Mouse (Mus musculus) forebrain, embryonic 14.5 days (tissue): ENCODE results near the gene Enpp3. TPM values are rescaled to one million over a fixed set of nuclear protein-coding genes. Genes with fewer than 3 reads are reported as not detected.

Experiments used
- ATAC-seq: fragments of 200-750 bp; cut with Nextera tagmentation; 2 replicates; pipeline ENCODE4 v1.8.0; 2017; ENCODE audit warnings: mild to moderate bottlenecking, moderate library complexity
- DNase-seq: peaks from one replicate; pipeline ENCODE4 v3.0.0-alpha.2; 2015; ENCODE audit warnings: low spot score
- H3K27ac ChIP-seq: fragments of 300-500 bp; sonication (generic); 2 replicates; pipeline ENCODE4 v1.5.1; 2014; ENCODE audit warnings: low read depth, mild to moderate bottlenecking, control low read depth, low read length, moderate library complexity
- H3K27me3 ChIP-seq: fragments of 300-500 bp; sonication (generic); replicated peaks from 2 replicates; pipeline ENCODE4 v1.6.1; 2014; ENCODE audit warnings: low read length, control low read depth, mixed read lengths; ENCODE audit not compliant: control insufficient read depth, insufficient read depth
- H3K36me3 ChIP-seq: fragments of 300-500 bp; sonication (generic); 2 replicates; pipeline ENCODE4 v1.6.1; 2014; ENCODE audit warnings: low read length, control low read depth; ENCODE audit not compliant: control insufficient read depth, insufficient read depth
- H3K4me1 ChIP-seq: fragments of 300-500 bp; sonication (generic); 2 replicates; pipeline ENCODE4 v1.6.1; 2014; ENCODE audit warnings: antibody characterized with exemption, low read length, control low read depth; ENCODE audit not compliant: control insufficient read depth, insufficient read depth
- H3K4me2 ChIP-seq: fragments of 300-500 bp; sonication (generic); 2 replicates; pipeline ENCODE4 v1.6.1; 2014; ENCODE audit warnings: mild to moderate bottlenecking, control low read depth, low read length
- H3K4me3 ChIP-seq: fragments of 300-500 bp; sonication (generic); 2 replicates; pipeline ENCODE4 v1.5.1; 2014; ENCODE audit warnings: low read depth, low read length, control low read depth
- H3K9ac ChIP-seq: fragments of 300-500 bp; sonication (generic); 2 replicates; pipeline ENCODE4 v1.6.1; 2014; ENCODE audit warnings: mild to moderate bottlenecking, low read length, control low read depth, moderate library complexity
- H3K9me3 ChIP-seq: fragments of 300-500 bp; sonication (generic); replicated peaks from 2 replicates; pipeline ENCODE4 v1.6.1; 2016; ENCODE audit warnings: low read length, control low read depth, mixed read lengths; ENCODE audit not compliant: control insufficient read depth
- WGBS: fragments of 180-500 bp; shearing (Covaris S2); extraction: QIAGEN DNeasy Blood & Tissue Kit; methylation state at CpG from one replicate; pipeline ENCODE4 v1.1.7; 2014; 5-methylcytosine and 5-hydroxymethylcytosine counted together
- polyA plus RNA-seq: library from polyadenylated mRNA; unstranded; fragments of >200 nt; fragmentation: Nextera tagmentation; extraction: Ambion mirVana; gene quantifications from 2 replicates; pipeline ENCODE4 v1.2.1, GENCODE M21; 2014

Enpp3 gene
- polyA plus RNA-seq, 1 experiment from 2014 or later: 2.0 TPM

GRCm38 (mm10) chr10:24758326-24758915 lies 84.2 kb downstream of the Enpp3 start:
- Histone ChIP-seq H3K27me3 (no peaks in the 10 kb centered on the region), H3K27ac (no peak overlapping the region), H3K4me2 (no peak overlapping the region), H3K4me3 (no peak overlapping the region), H3K4me1 (0 out of 2 replicates have a peak, but pooled peaks cover 4% of the 10 kb centered on the region), H3K9ac (no peak overlapping the region), H3K36me3 (no peaks in the 10 kb centered on the region), H3K9me3 (no peaks in the 10 kb centered on the region)
- ATAC-seq: no peak
- no peak for DNase-seq
- WGBS: 46% methylated on average over 8 of the region's 8 CpGs

DNA sequence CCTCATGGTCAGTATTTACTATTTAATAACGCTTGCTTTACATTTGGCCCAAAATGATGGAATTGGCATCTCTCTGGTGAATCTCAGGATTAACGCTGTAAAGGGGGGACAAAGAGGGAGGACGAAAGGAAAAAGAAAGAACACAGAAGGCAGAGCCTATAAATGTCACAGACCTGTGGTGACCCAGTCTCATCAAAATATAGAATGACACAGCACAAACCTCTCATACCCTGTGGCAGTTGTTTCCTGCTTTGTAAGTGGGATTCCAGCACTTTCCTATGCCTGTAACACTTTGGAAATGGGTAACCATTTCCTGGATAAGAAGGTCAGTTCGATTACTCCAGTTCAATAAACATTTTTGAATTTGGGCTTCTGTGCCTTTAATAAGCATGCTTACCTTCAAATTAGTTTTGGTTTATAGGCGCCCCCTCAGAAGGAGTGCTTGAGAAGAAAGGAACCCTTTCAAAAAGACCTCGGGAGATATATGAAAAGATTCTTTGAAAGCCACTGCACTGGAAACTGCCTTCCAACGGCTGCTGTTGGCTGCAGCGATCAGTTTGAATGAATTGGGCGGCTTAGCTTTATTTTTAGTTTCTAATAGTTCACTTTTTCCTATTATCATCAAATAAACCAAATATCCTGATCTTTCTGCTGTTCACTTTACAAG lies 87.6 kb downstream of the Enpp3 start:
- no peaks in the 10 kb centered on the region for H3K9me3 ChIP-seq
- no peak overlapping the region for H3K9ac ChIP-seq
- H3K27me3 ChIP-seq: no peaks in the 10 kb centered on the region
- no peaks in the 10 kb centered on the region for H3K36me3 ChIP-seq
- peak; percentile 51 for ATAC-seq
- H3K27ac ChIP-seq: no peak overlapping the region
- 11% methylated on average over 9 of the region's 9 CpGs for WGBS
- H3K4me3 ChIP-seq: peak overlapping the region; percentile 23
- DNase-seq: peak; percentile 54
- H3K4me1 ChIP-seq: 0 out of 2 replicates have a peak, but pooled peaks cover 4% of the 10 kb centered on the region
- peak overlapping the region; percentile 42 for H3K4me2 ChIP-seq

DNA sequence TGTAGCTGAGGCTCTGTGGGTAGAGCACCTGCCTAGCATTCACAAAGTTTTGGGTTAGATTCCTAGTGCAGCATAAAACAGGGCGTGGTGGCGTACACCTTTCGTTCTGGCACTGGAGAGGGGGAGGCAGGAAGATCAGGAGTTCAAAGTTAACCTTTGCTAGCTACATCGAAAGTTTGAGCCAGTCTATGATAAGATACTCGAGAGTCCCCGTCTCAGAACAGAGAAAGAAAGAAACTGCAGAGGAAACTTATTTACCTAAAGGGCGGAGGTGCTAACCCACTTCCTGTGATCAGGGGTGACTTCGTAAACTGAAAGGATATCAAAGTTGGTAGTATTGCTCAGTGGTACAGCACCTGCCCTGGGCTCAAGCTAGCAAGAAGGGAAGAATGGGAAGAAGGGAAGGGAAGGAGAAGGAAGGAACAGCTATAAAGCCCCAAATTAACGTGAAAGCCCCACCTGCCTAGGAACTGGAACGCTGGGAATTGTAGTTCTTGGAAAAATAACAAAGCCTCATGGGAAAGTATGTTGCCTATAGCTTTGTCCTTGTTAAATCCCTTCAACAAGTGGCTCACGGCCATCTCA lies 88.3 kb downstream of the Enpp3 start:
- ATAC-seq: peak; percentile 43
- Histone ChIP-seq H3K4me2 (peak overlapping the region; percentile 42), H3K4me1 (0 out of 2 replicates have a peak, but pooled peaks cover 4% of the 10 kb centered on the region), H3K9ac (peak overlapping the region; percentile 29; the same call in 1 of the 2 replicates), H3K27ac (no peak overlapping the region), H3K9me3 (no peaks in the 10 kb centered on the region), H3K36me3 (no peaks in the 10 kb centered on the region), H3K27me3 (no peaks in the 10 kb centered on the region), H3K4me3 (peak overlapping the region; percentile 23)
- WGBS: 48% methylated on average over 11 of the region's 11 CpGs
- DNase-seq: peak; percentile 63

DNA sequence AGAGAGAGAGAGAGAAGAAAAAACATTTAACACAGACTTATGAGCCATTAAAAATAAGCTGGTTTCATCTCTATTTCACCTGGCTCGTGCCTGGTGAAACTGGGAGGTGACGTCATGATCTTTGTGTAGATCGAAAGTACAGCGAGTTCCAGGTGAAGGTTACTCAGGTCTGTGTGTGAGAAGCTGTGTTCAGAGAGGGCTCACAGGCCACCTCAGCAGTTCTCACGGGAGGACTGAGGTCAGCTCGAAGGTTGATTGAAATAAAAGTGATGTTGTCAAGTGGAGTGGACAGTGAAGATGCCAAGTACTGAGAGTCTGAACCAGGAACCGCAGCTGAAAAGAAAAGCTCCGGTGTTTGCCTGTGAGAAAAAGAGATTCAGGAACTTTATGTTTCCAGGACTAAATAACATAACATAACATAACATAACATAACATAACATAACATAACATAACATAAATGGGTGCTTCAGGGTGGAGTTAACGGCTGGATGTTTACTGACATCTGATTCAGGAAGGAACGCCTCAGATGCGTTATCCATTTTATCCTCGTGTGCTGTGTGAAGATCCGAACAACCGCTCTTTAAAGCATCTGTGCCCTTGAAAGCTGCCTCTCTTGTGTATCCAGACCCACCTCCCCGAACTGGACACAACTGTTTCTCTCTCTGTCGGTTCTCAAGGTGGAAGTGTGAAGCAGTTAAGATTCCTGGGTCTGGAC lies 88.9 kb downstream of the Enpp3 start:
- Histone ChIP-seq H3K4me2 (peak overlapping the region; percentile 42), H3K27ac (no peak overlapping the region), H3K4me3 (peak overlapping the region; percentile 23), H3K9ac (no peak overlapping the region), H3K27me3 (no peaks in the 10 kb centered on the region), H3K9me3 (no peaks in the 10 kb centered on the region), H3K36me3 (no peaks in the 10 kb centered on the region), H3K4me1 (0 out of 2 replicates have a peak, but pooled peaks cover 4% of the 10 kb centered on the region)
- no peak for DNase-seq
- WGBS: 79% methylated on average over 16 of the region's 16 CpGs
- no peak for ATAC-seq

DNA sequence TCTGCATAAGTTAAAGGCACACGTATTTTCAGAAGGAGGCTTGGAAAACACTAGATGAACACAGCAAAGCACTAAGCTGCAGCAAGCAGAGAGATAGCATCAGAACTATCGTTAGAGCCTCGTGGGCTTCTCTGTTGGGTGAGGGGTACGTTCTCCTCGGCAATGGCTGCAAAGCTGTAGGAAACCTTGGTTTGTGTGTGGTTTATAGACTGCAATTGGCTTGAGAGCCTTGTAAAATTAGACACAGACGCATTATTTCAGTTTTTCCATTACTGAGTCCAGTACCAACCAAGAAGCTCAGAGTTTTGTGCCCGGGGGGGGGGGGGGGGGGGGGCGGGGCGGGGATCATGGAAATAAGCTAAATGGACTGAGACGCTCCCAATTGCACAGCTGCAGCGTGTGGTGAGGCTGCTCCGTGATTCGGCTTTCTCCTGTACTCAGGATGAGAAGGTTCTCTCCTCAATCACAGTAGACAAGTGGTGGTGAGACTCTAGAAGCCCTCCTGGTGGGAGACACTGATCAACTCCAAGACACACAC lies 99.6 kb downstream of the Enpp3 start:
- no peak overlapping the region for H3K4me3 ChIP-seq
- no peak overlapping the region for H3K27ac ChIP-seq
- no peaks in the 10 kb centered on the region for H3K9me3 ChIP-seq
- no peaks in the 10 kb centered on the region for H3K36me3 ChIP-seq
- H3K4me1 ChIP-seq: no peaks in the 10 kb centered on the region
- no peak for DNase-seq
- H3K9ac ChIP-seq: no peak overlapping the region
- H3K4me2 ChIP-seq: no peak overlapping the region
- ATAC-seq: no peak
- WGBS: 91% methylated on average over 13 of the region's 13 CpGs
- no peaks in the 10 kb centered on the region for H3K27me3 ChIP-seq

GRCm38 (mm10) chr10:24741229-24742198 lies 101.1 kb downstream of the Enpp3 start:
- Histone ChIP-seq H3K4me1 (no peaks in the 10 kb centered on the region), H3K36me3 (no peaks in the 10 kb centered on the region), H3K4me2 (no peak overlapping the region), H3K27me3 (no peaks in the 10 kb centered on the region), H3K9ac (no peak overlapping the region), H3K4me3 (no peak overlapping the region), H3K27ac (no peak overlapping the region), H3K9me3 (no peaks in the 10 kb centered on the region)
- no peak for ATAC-seq
- 78% methylated on average over 7 of the region's 7 CpGs for WGBS
- no peak for DNase-seq

DNA sequence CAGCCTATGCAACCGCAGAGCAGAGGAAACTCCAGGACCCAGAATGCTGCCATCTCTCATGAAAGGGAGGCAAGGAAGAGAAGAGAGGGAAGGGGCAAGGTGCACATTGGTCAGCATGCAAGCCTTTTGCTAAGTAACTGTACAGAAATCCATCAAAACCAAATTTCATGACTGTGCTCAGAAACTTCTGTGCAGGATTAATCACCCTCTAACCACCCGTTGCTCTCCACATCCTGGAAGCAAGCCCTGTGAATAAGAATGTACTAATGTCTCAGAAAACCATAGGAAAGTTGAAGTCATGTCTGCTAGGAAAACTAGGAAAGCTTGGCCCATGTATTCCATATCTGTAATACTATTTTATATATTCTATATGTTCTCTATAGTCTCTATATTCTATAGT lies 103.5 kb downstream of the Enpp3 start:
- no peak overlapping the region for H3K4me2 ChIP-seq
- no peaks in the 10 kb centered on the region for H3K27me3 ChIP-seq
- ATAC-seq (no peak), DNase-seq (no peak)
- no peak overlapping the region for H3K27ac ChIP-seq
- no peaks in the 10 kb centered on the region for H3K4me1 ChIP-seq
- no peak overlapping the region for H3K9ac ChIP-seq
- H3K36me3 ChIP-seq: no peaks in the 10 kb centered on the region
- WGBS: 96% methylated on average over 2 of the region's 2 CpGs
- no peak overlapping the region for H3K4me3 ChIP-seq
- no peaks in the 10 kb centered on the region for H3K9me3 ChIP-seq

- DNase-seq (peak; percentile 43), ATAC-seq (0 out of 2 replicates have a peak, but pooled peaks have one; percentile 34)
- Histone ChIP-seq H3K9ac (no peak overlapping the region), H3K4me2 (no peak overlapping the region), H3K4me3 (no peak overlapping the region), H3K27me3 (no peaks in the 10 kb centered on the region), H3K27ac (no peak overlapping the region), H3K4me1 (no peaks in the 10 kb centered on the region), H3K9me3 (no peaks in the 10 kb centered on the region), H3K36me3 (no peaks in the 10 kb centered on the region)
- WGBS: 77% methylated on average over 2 of the region's 2 CpGs
Measured at GRCm38 (mm10) chr10:24738456-24738855, 104.2 kb downstream of the Enpp3 start.
